In genomic region chr3:148895396-148896109, GRCm38 (mm10) we compare ENCODE assay signal across 11 mouse cellular contexts.
A peak's percentile ranks its signal among the peaks of the same experiment; 100 is the strongest.
DNase-seq lines count a peak whose midpoint lies in the region; ATAC-seq lines count a peak whose summit lies in the region.
"Had no signal": no experiment of that assay in that cellular context is flagged by ENCODE, and none has a peak within 500 bp of the region (broad histone marks: within the 10 kb centered on the region; RNA-seq: fewer than 3 reads in every experiment).

No protein-coding gene starts in this region.

- H3K4me3 ChIP-seq in heart, embryonic 14.5 days (ENCODE audit: control insufficient read depth in 1 of 2, insufficient read depth in 1 of 2, low read depth in 1 of 2, low read length in 2 of 2): no peak overlapping the region
- no peak overlapping the region for H3K4me3 ChIP-seq in heart, embryonic 12.5 days
- no peak overlapping the region for H3K4me3 ChIP-seq in midbrain, embryonic 15.5 days
- no peak overlapping the region for H3K4me3 ChIP-seq in midbrain, embryonic 11.5 days (ENCODE audit: low read depth, low read length)
- H3K4me3 ChIP-seq: left cerebral cortex, adult 2 months had no signal

- peaks cover 19 to 44% of the 10 kb centered on the region in 2 experiments for H3K4me1 ChIP-seq in heart, embryonic 14.5 days (ENCODE audit: control insufficient read depth in 2 of 2, insufficient read depth in 2 of 2, low read length in 2 of 2)
- peaks cover 42% of the 10 kb centered on the region for H3K4me1 ChIP-seq in heart, embryonic 12.5 days (replicated peaks)
- peaks cover 9% of the 10 kb centered on the region; the same call in 1 of the 2 replicates for H3K4me1 ChIP-seq in midbrain, embryonic 15.5 days
- no peaks in the 10 kb centered on the region for H3K4me1 ChIP-seq in midbrain, embryonic 11.5 days (ENCODE audit: control insufficient read depth, insufficient read depth, low read length)

- H3K36me3 ChIP-seq in heart, embryonic 14.5 days (ENCODE audit: control insufficient read depth, insufficient read depth, low read length): 0 out of 2 replicates have a peak, but pooled peaks cover under 1% of the 10 kb centered on the region
- H3K36me3 ChIP-seq in heart, embryonic 12.5 days: 0 out of 2 replicates have a peak, but pooled peaks cover 2% of the 10 kb centered on the region
- H3K36me3 ChIP-seq in midbrain, embryonic 15.5 days (replicated peaks): no peaks in the 10 kb centered on the region
- H3K36me3 ChIP-seq in midbrain, embryonic 11.5 days (ENCODE audit: control insufficient read depth, insufficient read depth, low read length): no peaks in the 10 kb centered on the region

- H3K9ac ChIP-seq in heart, embryonic 14.5 days (ENCODE audit: low read length): no peak overlapping the region
- H3K9ac ChIP-seq in heart, embryonic 12.5 days: no peak overlapping the region
- no peak overlapping the region for H3K9ac ChIP-seq in midbrain, embryonic 15.5 days
- H3K9ac ChIP-seq in midbrain, embryonic 11.5 days (ENCODE audit: low read length): no peak overlapping the region
- H3K9ac ChIP-seq: liver, postnatal 0 days had no signal

- DNase-seq in midbrain, embryonic 11.5 days (ENCODE audit: low spot score, missing footprints): no peak
- DNase-seq in thymus, postnatal 36 days: peak; percentile 27 to 29
- no peak for DNase-seq in testis, postnatal 14 days (ENCODE audit: low spot score)
- no peak for DNase-seq in right cerebral cortex, adult 2 months (ENCODE audit: low spot score in 2 of 2)
- DNase-seq: cerebellum, adult 9-10 months; liver, postnatal 0 days had no signal

- peak overlapping the region; percentile 32 for H3K4me2 ChIP-seq in heart, embryonic 14.5 days (ENCODE audit: low read length)
- no peak overlapping the region for H3K4me2 ChIP-seq in heart, embryonic 12.5 days
- H3K4me2 ChIP-seq in midbrain, embryonic 15.5 days: no peak overlapping the region
- H3K4me2 ChIP-seq in midbrain, embryonic 11.5 days: no peak overlapping the region

- 72% methylated on average over 13 of the region's 13 CpGs for WGBS in heart, embryonic 14.5 days
- 74% methylated on average over 13 of the region's 13 CpGs for WGBS in heart, embryonic 12.5 days
- WGBS in midbrain, embryonic 15.5 days: 83% methylated on average over 13 of the region's 13 CpGs
- WGBS in midbrain, embryonic 11.5 days: 85% methylated on average over 13 of the region's 13 CpGs

- ATAC-seq in heart, embryonic 14.5 days (ENCODE audit: insufficient number of reproducible peaks, insufficient read depth, low FRiP score, low read depth): no peak; the same call in 1 of the 2 replicates
- ATAC-seq in heart, embryonic 12.5 days (ENCODE audit: insufficient number of reproducible peaks, low FRiP score): no peak
- peak; percentile 22; the same call in 1 of the 2 replicates for ATAC-seq in midbrain, embryonic 15.5 days (replicated peaks)
- ATAC-seq in midbrain, embryonic 11.5 days (ENCODE audit: low FRiP score): no peak
- ATAC-seq in megakaryocyte-erythroid progenitor cell, adult 5-6 weeks (replicated peaks; ENCODE audit: low FRiP score, low TSS enrichment, poor library complexity, severe bottlenecking): 0 out of 2 replicates have a peak, but pooled peaks have one; percentile 13
- ATAC-seq: liver, postnatal 0 days had no signal

- no peaks in the 10 kb centered on the region for H3K9me3 ChIP-seq in heart, embryonic 14.5 days (ENCODE audit: control insufficient read depth, low read length)
- no peaks in the 10 kb centered on the region for H3K9me3 ChIP-seq in heart, embryonic 12.5 days (replicated peaks)
- H3K9me3 ChIP-seq in midbrain, embryonic 15.5 days: no peaks in the 10 kb centered on the region
- H3K9me3 ChIP-seq in midbrain, embryonic 11.5 days (ENCODE audit: control insufficient read depth, low read length): no peaks in the 10 kb centered on the region

- H3K27ac ChIP-seq in heart, embryonic 14.5 days (replicated peaks in 1 of 2; ENCODE audit: control insufficient read depth in 1 of 2, insufficient read depth in 1 of 2, low read depth in 2 of 2, low read length in 2 of 2): no peak overlapping the region
- H3K27ac ChIP-seq in heart, embryonic 12.5 days (ENCODE audit: poor library complexity, severe bottlenecking): no peak overlapping the region
- no peak overlapping the region for H3K27ac ChIP-seq in midbrain, embryonic 15.5 days
- no peak overlapping the region for H3K27ac ChIP-seq in midbrain, embryonic 11.5 days (ENCODE audit: low read depth, low read length)
- H3K27ac ChIP-seq: left cerebral cortex, adult 2 months had no signal

- no peaks in the 10 kb centered on the region for H3K27me3 ChIP-seq in heart, embryonic 14.5 days (ENCODE audit: control insufficient read depth, insufficient read depth, low read length)
- H3K27me3 ChIP-seq in heart, embryonic 12.5 days (replicated peaks): no peaks in the 10 kb centered on the region
- H3K27me3 ChIP-seq in midbrain, embryonic 15.5 days (replicated peaks): no peaks in the 10 kb centered on the region
- H3K27me3 ChIP-seq in midbrain, embryonic 11.5 days (ENCODE audit: control insufficient read depth, insufficient read depth, low read length): no peaks in the 10 kb centered on the region

Comparison
In these comparisons a context has a peak if more than half of its experiments do, and no peak if none do; other contexts are left out.
1. ATAC-seq: peak in midbrain, embryonic 15.5 days (single experiment) and megakaryocyte-erythroid progenitor cell, adult 5-6 weeks (single experiment); none in heart, embryonic 14.5 days (single experiment), heart, embryonic 12.5 days (single experiment) and midbrain, embryonic 11.5 days (single experiment).
2. DNase-seq: peak in thymus, postnatal 36 days (2 of 2); none in midbrain, embryonic 11.5 days (single experiment), testis, postnatal 14 days (single experiment) and right cerebral cortex, adult 2 months (0 of 2).